Mouse (Mus musculus) neural tube, embryonic 11.5 days (tissue): Measurements from ENCODE around the gene Crisp1. TPM values are rescaled to one million over a fixed set of nuclear protein-coding genes. Genes with fewer than 3 reads are reported as not detected.

ENCODE experiments used
- ATAC-seq: fragments of 200-750 bp; cut with Nextera tagmentation; 2 replicates; pipeline ENCODE4 v1.8.0; 2017; ENCODE audit warnings: moderate number of reproducible peaks, mild to moderate bottlenecking, moderate TSS enrichment, moderate library complexity; ENCODE audit not compliant: insufficient read depth, low FRiP score, low TSS enrichment
- DNase-seq: peaks from one replicate; pipeline ENCODE4 v3.0.0-alpha.2; 2015; ENCODE audit warnings: low spot score
- H3K27ac ChIP-seq: fragments of 300-500 bp; sonication (generic); 2 replicates; pipeline ENCODE4 v1.5.1; 2014; ENCODE audit warnings: low read depth, mild to moderate bottlenecking, low read length
- H3K27me3 ChIP-seq: fragments of 300-500 bp; sonication (generic); 2 replicates; pipeline ENCODE4 v1.6.1; 2014; ENCODE audit warnings: mild to moderate bottlenecking, low read length, mixed read lengths; ENCODE audit not compliant: control insufficient read depth, insufficient read depth
- H3K36me3 ChIP-seq: fragments of 300-500 bp; sonication (generic); 2 replicates; pipeline ENCODE4 v1.6.1; 2014; ENCODE audit warnings: mild to moderate bottlenecking, low read length, moderate library complexity, mixed read lengths; ENCODE audit not compliant: control insufficient read depth, insufficient read depth
- H3K4me1 ChIP-seq: fragments of 300-500 bp; sonication (generic); 2 replicates; pipeline ENCODE4 v1.6.1; 2014; ENCODE audit warnings: low read length, mixed read lengths; ENCODE audit not compliant: control insufficient read depth, insufficient read depth
- H3K4me2 ChIP-seq: fragments of 300-500 bp; sonication (generic); 2 replicates; pipeline ENCODE4 v1.6.1; 2014; ENCODE audit warnings: low read depth, mild to moderate bottlenecking, moderate library complexity
- H3K4me3 ChIP-seq: fragments of 300-500 bp; sonication (generic); 2 replicates; pipeline ENCODE4 v1.5.1; 2014; ENCODE audit warnings: low read depth, low read length
- H3K9ac ChIP-seq: fragments of 300-500 bp; sonication (generic); 2 replicates; pipeline ENCODE4 v1.6.1; 2014; ENCODE audit warnings: mild to moderate bottlenecking, low read length
- H3K9me3 ChIP-seq: fragments of 300-500 bp; sonication (generic); 2 replicates; pipeline ENCODE4 v1.6.1; 2016; ENCODE audit warnings: low read length; ENCODE audit not compliant: control insufficient read depth
- WGBS: fragments of 180-500 bp; shearing (Covaris S2); extraction: QIAGEN DNeasy Blood & Tissue Kit; methylation state at CpG from one replicate; pipeline ENCODE4 v1.1.7; 2014; 5-methylcytosine and 5-hydroxymethylcytosine counted together
- polyA plus RNA-seq: library from polyadenylated mRNA; unstranded; fragments of >200 nt; fragmentation: Nextera tagmentation; extraction: Ambion mirVana; gene quantifications from 2 replicates; pipeline ENCODE4 v1.2.1, GENCODE M21; 2014

Gene Crisp1
- not detected in 2 replicates for polyA plus RNA-seq

GRCm38 (mm10) chr17:40319062-40319461, at the start of gene Crisp1:
TSS of gene Crisp1 (minus strand) at chr17:40319207.
- Histone ChIP-seq H3K9me3 (no peaks in the 10 kb centered on the region), H3K36me3 (no peaks in the 10 kb centered on the region), H3K4me1 (no peaks in the 10 kb centered on the region), H3K9ac (no peak within 1 kb of the TSS), H3K27me3 (no peaks in the 10 kb centered on the region), H3K4me2 (no peak within 1 kb of the TSS), H3K27ac (no peak within 1 kb of the TSS), H3K4me3 (no peak within 1 kb of the TSS)
- WGBS, result 86% methylated on average over 2 of the region's 2 CpGs
- ATAC-seq (no peak), DNase-seq (no peak)

GRCm38 (mm10) chr17:40342497-40343009, 23.5 kb upstream of the Crisp1 start:
- no peak overlapping the region for H3K9ac ChIP-seq
- no peaks in the 10 kb centered on the region for H3K4me1 ChIP-seq
- H3K27me3 ChIP-seq, result no peaks in the 10 kb centered on the region
- H3K36me3 ChIP-seq, result no peaks in the 10 kb centered on the region
- no peaks in the 10 kb centered on the region for H3K9me3 ChIP-seq
- no peak overlapping the region for H3K27ac ChIP-seq
- no peak overlapping the region for H3K4me2 ChIP-seq
- ATAC-seq, result no peak
- no peak overlapping the region for H3K4me3 ChIP-seq
- no peak for DNase-seq
- 78% methylated on average over 3 of the region's 3 CpGs for WGBS

- ATAC-seq (no peak), DNase-seq (no peak)
- no peaks in the 10 kb centered on the region for H3K27me3 ChIP-seq
- no peak overlapping the region for H3K27ac ChIP-seq
- H3K4me3 ChIP-seq, result no peak overlapping the region
- no peaks in the 10 kb centered on the region for H3K9me3 ChIP-seq
- H3K36me3 ChIP-seq, result no peaks in the 10 kb centered on the region
- WGBS, result 80% methylated on average over 2 of the region's 2 CpGs
- no peak overlapping the region for H3K9ac ChIP-seq
- H3K4me2 ChIP-seq, result no peak overlapping the region
- H3K4me1 ChIP-seq, result no peaks in the 10 kb centered on the region
These were observed 33.6 kb downstream of the Crisp1 start for GRCm38 (mm10) chr17:40285435-40285834.

GRCm38 (mm10) chr17:40275519-40275918, 43.5 kb downstream of the Crisp1 start:
- DNase-seq, result no peak
- 80% methylated on average over 1 of the region's 1 CpGs for WGBS
- no peaks in the 10 kb centered on the region for H3K27me3 ChIP-seq
- no peak overlapping the region for H3K9ac ChIP-seq
- no peak for ATAC-seq
- H3K36me3 ChIP-seq, result no peaks in the 10 kb centered on the region
- no peak overlapping the region for H3K4me3 ChIP-seq
- no peak overlapping the region for H3K27ac ChIP-seq
- H3K4me2 ChIP-seq, result no peak overlapping the region
- H3K4me1 ChIP-seq, result no peaks in the 10 kb centered on the region
- no peaks in the 10 kb centered on the region for H3K9me3 ChIP-seq

GRCm38 (mm10) chr17:40274906-40275470, 44.0 kb downstream of the Crisp1 start:
- DNase-seq (no peak), ATAC-seq (no peak)
- H3K27ac ChIP-seq, result no peak overlapping the region
- H3K4me1 ChIP-seq, result no peaks in the 10 kb centered on the region
- no peak overlapping the region for H3K4me3 ChIP-seq
- no peak overlapping the region for H3K4me2 ChIP-seq
- no peak overlapping the region for H3K9ac ChIP-seq
- no peaks in the 10 kb centered on the region for H3K9me3 ChIP-seq
- WGBS, result 76% methylated on average over 1 of the region's 1 CpGs
- no peaks in the 10 kb centered on the region for H3K27me3 ChIP-seq
- H3K36me3 ChIP-seq, result no peaks in the 10 kb centered on the region

- DNase-seq, result no peak
- WGBS, result 92% methylated on average over 1 of the region's 1 CpGs
- Histone ChIP-seq H3K9me3 (no peaks in the 10 kb centered on the region), H3K27ac (no peak overlapping the region), H3K4me2 (no peak overlapping the region), H3K27me3 (no peaks in the 10 kb centered on the region), H3K4me3 (no peak overlapping the region), H3K36me3 (no peaks in the 10 kb centered on the region), H3K9ac (no peak overlapping the region), H3K4me1 (no peaks in the 10 kb centered on the region)
- ATAC-seq, result no peak
These were observed 66.5 kb downstream of the Crisp1 start for GRCm38 (mm10) chr17:40252487-40252886.

Other genes starting within 250 kb of the Crisp1 start
- not detected in 2 replicates for gene AC192777.2, start 223.8 kb downstream of the Crisp1 start, polyA plus RNA-seq
- not detected in 2 replicates for gene Pgk2, start 110.6 kb downstream of the Crisp1 start, polyA plus RNA-seq
- gene Crisp3, start 76.9 kb downstream of the Crisp1 start, polyA plus RNA-seq, result not detected in 2 replicates
- gene Esp8, start 200.8 kb upstream of the Crisp1 start, polyA plus RNA-seq, result not detected in 2 replicates
- not detected in 2 replicates for gene Esp6, start 242.3 kb upstream of the Crisp1 start, polyA plus RNA-seq